Mouse (Mus musculus): Measurements from ENCODE around the gene Bmf. TPM values are rescaled to one million over a fixed set of nuclear protein-coding genes. Genes with fewer than 3 reads are reported as not detected.
A peak's percentile ranks its signal among the peaks of the same experiment; 100 is the strongest.

Bmf gene
- 6.6 and 7.1 TPM in 2 replicates for polyA plus RNA-seq (2016; fragmentation: Nextera tagmentation; extraction: Ambion mirVana)

- ATAC-seq (ENCODE audit: insufficient number of reproducible peaks, insufficient read depth, low FRiP score, low TSS enrichment), result peak; percentile 74
- no peaks in the 10 kb centered on the region for H3K27me3 ChIP-seq
- H3K9me3 ChIP-seq, result no peaks in the 10 kb centered on the region
- peak within 1 kb of the TSS; percentile 91 for H3K4me3 ChIP-seq
- 1% methylated on average over 45 of the region's 45 CpGs for WGBS
- peak within 1 kb of the TSS; percentile 81 for H3K9ac ChIP-seq
- peaks cover 43% of the 10 kb centered on the region for H3K4me1 ChIP-seq
- H3K36me3 ChIP-seq, result 0 out of 2 replicates have a peak, but pooled peaks cover 3% of the 10 kb centered on the region
- H3K27ac ChIP-seq, result peak within 1 kb of the TSS; percentile 88
- H3K4me2 ChIP-seq (replicated peaks), result peak within 1 kb of the TSS; percentile 91
Measured at GRCm38 (mm10) chr2:118549507-118550473, at the start of gene Bmf. Gene Bmf (minus strand): TSS chr2:118549687.

- no peak for ATAC-seq (ENCODE audit: insufficient number of reproducible peaks, insufficient read depth, low FRiP score, low TSS enrichment)
- Histone ChIP-seq H3K27ac (no peak overlapping the region), H3K9ac (peak overlapping the region; percentile 61), H3K4me3 (peak overlapping the region; percentile 64), H3K4me1 (peaks cover 24% of the 10 kb centered on the region), H3K36me3 (peaks cover 20% of the 10 kb centered on the region), H3K27me3 (no peaks in the 10 kb centered on the region), H3K4me2 (replicated peaks) (peak overlapping the region; percentile 64), H3K9me3 (no peaks in the 10 kb centered on the region)
- 46% methylated on average over 5 of the region's 5 CpGs for WGBS
Measured at GRCm38 (mm10) chr2:118599087-118599486, 49.6 kb upstream of the Bmf start.

DNA sequence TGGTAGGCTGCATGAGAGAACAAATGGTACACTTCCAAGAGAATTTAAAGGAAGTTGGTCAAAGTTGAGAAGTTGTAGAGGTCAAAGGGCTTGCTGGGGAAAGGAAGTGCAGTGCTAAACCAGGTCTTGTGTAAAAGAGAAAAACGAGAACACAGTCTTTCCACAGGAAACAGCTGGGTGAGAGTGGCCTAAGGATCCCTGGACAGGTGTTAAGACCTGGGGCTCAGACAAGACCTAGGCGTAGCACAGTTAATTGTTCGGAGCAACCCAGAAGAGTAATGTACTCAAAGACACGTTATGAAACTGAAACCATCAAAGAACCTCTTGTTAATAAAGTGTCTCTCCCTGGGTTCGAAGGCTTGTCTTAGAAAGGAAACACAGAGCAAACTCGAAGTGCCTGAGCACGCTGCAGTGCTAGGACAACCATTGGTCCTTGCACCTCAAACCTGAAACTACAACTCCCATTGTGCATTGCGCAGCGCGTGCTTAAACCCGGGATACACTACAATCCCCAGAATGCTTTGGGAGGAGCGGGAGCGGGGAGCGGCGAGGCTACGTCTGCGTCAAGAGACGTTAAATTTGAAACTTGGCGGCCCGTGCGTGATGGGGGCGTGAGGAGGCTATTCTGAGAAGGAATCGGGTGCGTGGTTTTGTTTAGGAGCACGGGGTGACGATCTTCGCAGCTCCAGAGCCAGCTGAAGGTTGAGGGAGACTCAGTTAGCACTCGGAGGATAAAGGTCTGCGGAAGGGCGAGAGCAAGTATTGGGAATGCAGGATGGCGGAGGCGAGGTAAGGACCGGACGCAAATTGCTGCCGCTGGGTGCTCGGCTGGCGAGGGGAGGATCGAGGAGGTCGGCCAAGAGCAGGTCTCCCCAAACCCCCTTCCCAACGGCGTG is 48.4 kb upstream of the Bmf start, which contains the start of gene Bub1b:
Gene Bub1b, plus strand, starts transcription at position 539 of the 896 bp plus-strand sequence.
- Histone ChIP-seq H3K27me3 (no peaks in the 10 kb centered on the region), H3K9ac (peak within 1 kb of the TSS; percentile 61), H3K27ac (no peak within 1 kb of the TSS), H3K36me3 (peaks cover 9% of the 10 kb centered on the region), H3K4me2 (replicated peaks) (peak within 1 kb of the TSS; percentile 64), H3K9me3 (no peaks in the 10 kb centered on the region), H3K4me3 (peak within 1 kb of the TSS; percentile 64), H3K4me1 (peaks cover 24% of the 10 kb centered on the region)
- 6% methylated on average over 41 of the region's 41 CpGs for WGBS
- ATAC-seq (ENCODE audit: insufficient number of reproducible peaks, insufficient read depth, low FRiP score, low TSS enrichment), result peak; percentile 92

DNA sequence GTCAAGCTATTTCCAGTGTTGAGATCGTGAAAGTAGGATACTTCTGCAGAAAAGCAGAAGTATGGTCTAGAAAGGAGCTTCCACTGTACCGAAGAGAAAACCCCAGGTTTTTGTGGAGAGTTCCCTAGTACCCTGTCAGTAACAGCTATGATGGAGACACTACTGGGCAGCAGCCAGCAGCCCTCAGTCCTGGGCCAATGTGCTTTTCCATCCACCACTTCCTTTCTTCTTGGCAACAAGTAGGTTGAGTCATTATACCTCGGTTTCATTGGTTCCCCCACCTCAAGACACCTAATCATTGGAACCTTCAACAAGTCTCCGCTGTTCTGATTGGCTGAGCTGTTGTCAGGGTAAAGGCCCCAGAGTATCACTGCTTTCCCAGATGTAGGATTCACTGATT is 41.6 kb upstream of the Bmf start:
- Histone ChIP-seq H3K4me3 (no peak overlapping the region), H3K4me1 (no peaks in the 10 kb centered on the region), H3K36me3 (no peaks in the 10 kb centered on the region), H3K4me2 (replicated peaks) (no peak overlapping the region), H3K9ac (no peak overlapping the region), H3K27me3 (no peaks in the 10 kb centered on the region), H3K9me3 (no peaks in the 10 kb centered on the region), H3K27ac (no peak overlapping the region)
- no peak for ATAC-seq (ENCODE audit: insufficient number of reproducible peaks, insufficient read depth, low FRiP score, low TSS enrichment)
- WGBS, result 85% methylated on average over 4 of the region's 4 CpGs

DNA sequence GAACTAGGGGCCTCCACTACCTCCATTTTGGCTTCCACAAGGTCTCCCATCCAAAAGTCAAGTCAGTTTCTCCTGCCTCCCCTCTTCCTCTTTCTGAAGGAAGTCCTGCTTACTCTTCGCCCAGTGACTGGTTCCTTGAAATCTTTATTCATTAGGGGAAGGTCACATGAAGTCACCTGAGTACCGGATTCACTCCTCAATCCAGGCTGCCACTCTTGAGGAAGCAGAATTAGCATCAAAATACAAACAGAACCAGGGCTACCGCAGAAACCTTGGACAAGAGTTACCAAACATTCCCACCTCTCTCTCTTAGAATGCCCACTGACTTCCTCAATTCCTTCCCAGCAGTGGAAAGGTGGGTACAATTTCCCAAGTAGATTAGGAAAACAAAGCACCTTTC is 38.2 kb upstream of the Bmf start:
- Histone ChIP-seq H3K4me2 (replicated peaks) (no peak overlapping the region), H3K9ac (no peak overlapping the region), H3K9me3 (no peaks in the 10 kb centered on the region), H3K27ac (no peak overlapping the region), H3K4me3 (no peak overlapping the region), H3K36me3 (no peaks in the 10 kb centered on the region), H3K4me1 (no peaks in the 10 kb centered on the region), H3K27me3 (no peaks in the 10 kb centered on the region)
- 63% methylated on average over 3 of the region's 3 CpGs for WGBS
- no peak for ATAC-seq (ENCODE audit: insufficient number of reproducible peaks, insufficient read depth, low FRiP score, low TSS enrichment)

DNA sequence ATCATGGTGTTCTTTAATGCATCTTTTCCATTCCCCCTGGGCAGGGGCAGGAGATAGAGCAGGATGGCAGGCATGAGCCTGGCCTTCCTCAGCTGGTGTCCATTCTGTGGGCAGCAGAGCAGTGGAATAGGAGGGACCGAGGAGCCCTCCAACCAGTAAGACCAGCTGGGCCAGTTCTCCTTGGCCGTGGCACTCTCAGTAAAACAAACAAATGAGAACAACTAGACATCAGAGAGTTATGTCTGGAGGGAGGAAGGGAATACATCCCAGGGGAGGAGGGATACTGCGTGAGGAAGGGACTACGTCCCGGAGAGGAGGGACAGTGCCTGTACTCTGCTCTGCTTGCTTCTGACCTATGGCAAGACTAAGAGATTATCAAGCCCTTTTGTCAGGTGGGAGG is 36.5 kb upstream of the Bmf start:
- ATAC-seq (ENCODE audit: insufficient number of reproducible peaks, insufficient read depth, low FRiP score, low TSS enrichment), result no peak
- H3K27ac ChIP-seq, result no peak overlapping the region
- no peaks in the 10 kb centered on the region for H3K36me3 ChIP-seq
- no peaks in the 10 kb centered on the region for H3K27me3 ChIP-seq
- H3K9me3 ChIP-seq, result no peaks in the 10 kb centered on the region
- H3K9ac ChIP-seq, result no peak overlapping the region
- H3K4me1 ChIP-seq, result no peaks in the 10 kb centered on the region
- no peak overlapping the region for H3K4me3 ChIP-seq
- no peak overlapping the region for H3K4me2 ChIP-seq (replicated peaks)
- WGBS, result 57% methylated on average over 5 of the region's 5 CpGs

DNA sequence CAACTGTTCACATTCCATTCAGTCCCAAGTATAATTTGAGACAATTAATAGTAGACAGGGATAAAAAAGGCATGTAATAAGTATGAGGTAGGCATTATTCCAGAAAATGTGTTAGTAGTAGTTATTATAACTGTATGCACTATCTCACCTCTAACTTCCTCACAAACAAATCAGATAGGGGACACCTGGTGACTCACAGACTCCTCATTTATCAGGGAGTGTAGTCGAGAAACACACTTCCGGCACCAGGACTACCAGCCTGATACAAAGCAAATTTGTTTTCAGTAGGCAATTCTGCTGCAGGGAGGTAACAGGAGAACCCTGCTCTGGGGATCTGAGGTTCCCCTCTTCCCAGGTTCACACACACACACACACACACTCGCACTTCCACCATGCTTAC is 23.6 kb upstream of the Bmf start:
- Histone ChIP-seq H3K9ac (no peak overlapping the region), H3K4me2 (replicated peaks) (no peak overlapping the region), H3K27me3 (no peaks in the 10 kb centered on the region), H3K9me3 (no peaks in the 10 kb centered on the region), H3K4me1 (no peaks in the 10 kb centered on the region), H3K36me3 (no peaks in the 10 kb centered on the region), H3K4me3 (no peak overlapping the region), H3K27ac (no peak overlapping the region)
- no peak for ATAC-seq (ENCODE audit: insufficient number of reproducible peaks, insufficient read depth, low FRiP score, low TSS enrichment)
- WGBS, result 62% methylated on average over 3 of the region's 3 CpGs

GRCm38 (mm10) chr2:118572183-118572836 is 22.8 kb upstream of the Bmf start:
- no peak overlapping the region for H3K27ac ChIP-seq
- H3K9ac ChIP-seq, result no peak overlapping the region
- H3K9me3 ChIP-seq, result no peaks in the 10 kb centered on the region
- no peak overlapping the region for H3K4me2 ChIP-seq (replicated peaks)
- H3K4me1 ChIP-seq, result no peaks in the 10 kb centered on the region
- no peak overlapping the region for H3K4me3 ChIP-seq
- no peak for ATAC-seq (ENCODE audit: insufficient number of reproducible peaks, insufficient read depth, low FRiP score, low TSS enrichment)
- WGBS, result 67% methylated on average over 8 of the region's 9 CpGs
- no peaks in the 10 kb centered on the region for H3K36me3 ChIP-seq
- no peaks in the 10 kb centered on the region for H3K27me3 ChIP-seq

GRCm38 (mm10) chr2:118570939-118571338 is 21.5 kb upstream of the Bmf start:
- no peaks in the 10 kb centered on the region for H3K4me1 ChIP-seq
- ATAC-seq (ENCODE audit: insufficient number of reproducible peaks, insufficient read depth, low FRiP score, low TSS enrichment), result no peak
- WGBS, result 91% methylated on average over 2 of the region's 2 CpGs
- H3K9me3 ChIP-seq, result no peaks in the 10 kb centered on the region
- H3K9ac ChIP-seq, result no peak overlapping the region
- H3K27me3 ChIP-seq, result no peaks in the 10 kb centered on the region
- no peaks in the 10 kb centered on the region for H3K36me3 ChIP-seq
- no peak overlapping the region for H3K4me3 ChIP-seq
- H3K27ac ChIP-seq, result no peak overlapping the region
- H3K4me2 ChIP-seq (replicated peaks), result no peak overlapping the region

DNA sequence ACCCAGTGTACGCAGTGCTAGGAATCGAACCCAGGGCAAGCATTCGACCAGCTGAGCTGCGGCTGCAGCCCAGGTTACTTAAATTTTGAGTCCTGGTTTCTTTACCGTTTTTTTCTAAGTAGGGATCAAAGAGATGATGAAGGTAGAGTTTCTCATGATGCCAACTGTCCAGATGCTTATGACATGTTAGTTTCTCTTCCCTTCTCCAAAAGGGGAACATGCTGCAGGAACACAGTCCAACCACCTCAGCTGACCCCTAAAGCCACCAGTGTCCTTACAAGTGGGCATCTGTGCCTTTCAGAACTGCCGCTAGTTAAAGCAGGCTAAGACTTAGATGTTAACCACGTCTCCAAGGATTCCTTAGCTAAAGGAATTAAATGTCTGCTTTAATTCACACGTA is 17.7 kb upstream of the Bmf start:
- Histone ChIP-seq H3K36me3 (no peaks in the 10 kb centered on the region), H3K27me3 (no peaks in the 10 kb centered on the region), H3K4me1 (no peaks in the 10 kb centered on the region), H3K9me3 (no peaks in the 10 kb centered on the region), H3K4me2 (replicated peaks) (no peak overlapping the region), H3K9ac (no peak overlapping the region), H3K27ac (no peak overlapping the region), H3K4me3 (no peak overlapping the region)
- ATAC-seq (ENCODE audit: insufficient number of reproducible peaks, insufficient read depth, low FRiP score, low TSS enrichment), result no peak
- WGBS, result 87% methylated on average over 8 of the region's 8 CpGs

- WGBS, result 80% methylated on average over 3 of the region's 3 CpGs
- H3K4me1 ChIP-seq, result no peaks in the 10 kb centered on the region
- no peak overlapping the region for H3K27ac ChIP-seq
- H3K9me3 ChIP-seq, result no peaks in the 10 kb centered on the region
- no peak overlapping the region for H3K9ac ChIP-seq
- ATAC-seq (ENCODE audit: insufficient number of reproducible peaks, insufficient read depth, low FRiP score, low TSS enrichment), result no peak
- no peak overlapping the region for H3K4me2 ChIP-seq (replicated peaks)
- no peak overlapping the region for H3K4me3 ChIP-seq
- H3K36me3 ChIP-seq, result no peaks in the 10 kb centered on the region
- H3K27me3 ChIP-seq, result no peaks in the 10 kb centered on the region
Measured at GRCm38 (mm10) chr2:118562431-118562830, 12.9 kb upstream of the Bmf start.

All from embryonic facial prominence, embryonic 12.5 days (tissue).